Mouse (Mus musculus): ENCODE data around the gene Msantd4. TPM values are rescaled to one million over a fixed set of nuclear protein-coding genes. Genes with fewer than 3 reads are reported as not detected.
"Not testable (repeated sequence)": the region's sequence is repeated elsewhere in the genome, so short reads cannot be mapped to it uniquely, and the experiment has no call there.

Msantd4 gene
- total RNA-seq (2014; rRNA removed; ENCODE audit: low replicate concordance) (11.7 and 32.0 TPM in 2 replicates), polyA plus RNA-seq (2015; fragmentation: Nextera tagmentation; extraction: Ambion mirVana) (30.0 and 31.8 TPM in 2 replicates)

GRCm38 (mm10) chr9:4375828-4376639 lies at the start of gene Msantd4:
Gene Msantd4, plus strand, starts transcription at chr9:4376562.
- Histone ChIP-seq H3K4me3 (ENCODE audit: low read depth, low read length) (peak within 1 kb of the TSS; percentile 95), H3K4me2 (ENCODE audit: low read depth, low read length) (peak within 1 kb of the TSS; percentile 79), H3K9me3 (replicated peaks; ENCODE audit: control insufficient read depth, low read length) (no peaks in the 10 kb centered on the region), H3K9ac (replicated peaks; ENCODE audit: low read depth, low read length) (peak within 1 kb of the TSS; percentile 60), H3K27ac (ENCODE audit: low read depth) (peak within 1 kb of the TSS; percentile 80), H3K36me3 (replicated peaks; ENCODE audit: control insufficient read depth, insufficient read depth, low read length) (no peaks in the 10 kb centered on the region; the same call in 1 of the 2 replicates), H3K4me1 (ENCODE audit: control insufficient read depth, insufficient read depth) (peaks cover 28% of the 10 kb centered on the region), H3K27me3 (ENCODE audit: control insufficient read depth, insufficient read depth, low read length) (no peaks in the 10 kb centered on the region)
- DNase-seq (ENCODE audit: low spot score) = peak; percentile 100
- WGBS = 2% methylated on average over 31 of the region's 31 CpGs
- TF ChIP-seq EP300 (IDR thresholded peaks at IDR 0.05; ENCODE audit: low read depth) = no peak
- ATAC-seq (ENCODE audit: insufficient read depth, low read depth) = peak; percentile 100

GRCm38 (mm10) chr9:4353163-4353562 lies 23.2 kb upstream of the Msantd4 start:
- DNase-seq (ENCODE audit: low spot score) (no peak), ATAC-seq (ENCODE audit: insufficient read depth, low read depth) (no peak)
- Histone ChIP-seq H3K9ac (replicated peaks; ENCODE audit: low read depth, low read length) (no peak overlapping the region), H3K4me3 (ENCODE audit: low read depth, low read length) (no peak overlapping the region), H3K4me1 (ENCODE audit: control insufficient read depth, insufficient read depth) (no peaks in the 10 kb centered on the region), H3K36me3 (replicated peaks; ENCODE audit: control insufficient read depth, insufficient read depth, low read length) (no peaks in the 10 kb centered on the region), H3K27ac (ENCODE audit: low read depth) (no peak overlapping the region), H3K4me2 (ENCODE audit: low read depth, low read length) (no peak overlapping the region), H3K9me3 (replicated peaks; ENCODE audit: control insufficient read depth, low read length) (no peaks in the 10 kb centered on the region), H3K27me3 (ENCODE audit: control insufficient read depth, insufficient read depth, low read length) (no peaks in the 10 kb centered on the region)
- no peak for TF ChIP-seq EP300 (IDR thresholded peaks at IDR 0.05; ENCODE audit: low read depth)
- no peak for TF ChIP-seq CTCF (IDR thresholded peaks at IDR 0.05; ENCODE audit: low read depth)
- 81% methylated on average over 1 of the region's 1 CpGs for WGBS

GRCm38 (mm10) chr9:4376640-4377120 lies 318 bp downstream of the Msantd4 start:
- DNase-seq (ENCODE audit: low spot score) = no peak
- Histone ChIP-seq H3K27me3 (ENCODE audit: control insufficient read depth, insufficient read depth, low read length) (no peaks in the 10 kb centered on the region), H3K9ac (replicated peaks; ENCODE audit: low read depth, low read length) (peak overlapping the region; percentile 60), H3K4me3 (ENCODE audit: low read depth, low read length) (peak overlapping the region; percentile 95), H3K4me1 (ENCODE audit: control insufficient read depth, insufficient read depth) (peaks cover 29% of the 10 kb centered on the region), H3K9me3 (replicated peaks; ENCODE audit: control insufficient read depth, low read length) (no peaks in the 10 kb centered on the region), H3K36me3 (replicated peaks; ENCODE audit: control insufficient read depth, insufficient read depth, low read length) (no peaks in the 10 kb centered on the region; the same call in 1 of the 2 replicates), H3K27ac (ENCODE audit: low read depth) (peak overlapping the region; percentile 79), H3K4me2 (ENCODE audit: low read depth, low read length) (peak overlapping the region; percentile 79)
- WGBS = under 1% methylated on average over 15 of the region's 15 CpGs
- ATAC-seq (ENCODE audit: insufficient read depth, low read depth) = peak; percentile 16
- TF ChIP-seq CTCF (IDR thresholded peaks at IDR 0.05; ENCODE audit: low read depth) (no peak), EP300 (IDR thresholded peaks at IDR 0.05; ENCODE audit: low read depth) (no peak)

GRCm38 (mm10) chr9:4400801-4401200 lies 24.4 kb downstream of the Msantd4 start:
- not testable (repeated sequence) for H3K9ac ChIP-seq (replicated peaks; ENCODE audit: low read depth, low read length); H3K4me1 ChIP-seq (ENCODE audit: control insufficient read depth, insufficient read depth)
- 76% methylated on average over 11 of the region's 11 CpGs for WGBS

More at GRCm38 (mm10) chr9:4400801-4401200, 24.4 kb downstream of the Msantd4 start:
- not testable (repeated sequence) for H3K27me3 ChIP-seq (ENCODE audit: control insufficient read depth, insufficient read depth, low read length); H3K27ac ChIP-seq (ENCODE audit: low read depth); ATAC-seq (ENCODE audit: insufficient read depth, low read depth); H3K36me3 ChIP-seq (replicated peaks; ENCODE audit: control insufficient read depth, insufficient read depth, low read length); DNase-seq (ENCODE audit: low spot score); H3K4me3 ChIP-seq (ENCODE audit: low read depth, low read length); H3K4me2 ChIP-seq (ENCODE audit: low read depth, low read length); H3K9me3 ChIP-seq (replicated peaks; ENCODE audit: control insufficient read depth, low read length)

Small RNA genes within 50 kb of the gene (microRNA-seq; reads per million reads assigned to microRNA genes)
- gene Gm23992 = not detected

Other genes with a start within 250 kb of the Msantd4 start
- 14.0 and 17.5 TPM in 2 replicates for gene Aasdhppt, start 67.1 kb upstream of the Msantd4 start, total RNA-seq (2014; rRNA removed; ENCODE audit: low replicate concordance)
- gene Aasdhppt, start 67.1 kb upstream of the Msantd4 start, polyA plus RNA-seq (2015; fragmentation: Nextera tagmentation; extraction: Ambion mirVana) = 29.1 and 30.6 TPM in 2 replicates
- gene Kbtbd3, start 66.7 kb upstream of the Msantd4 start, total RNA-seq (2014; rRNA removed; ENCODE audit: low replicate concordance) = 1.6 and 1.9 TPM in 2 replicates
- gene Kbtbd3, start 66.7 kb upstream of the Msantd4 start, polyA plus RNA-seq (2015; fragmentation: Nextera tagmentation; extraction: Ambion mirVana) = 16.9 and 17.0 TPM in 2 replicates

Measured in heart, postnatal 0 days (tissue).